Mouse (Mus musculus): ENCODE measurements at regions not wholly inside any gene's neighbourhood (a gene's known extent, or its start where the extent isn't known, plus 50 kb on each side); places are given as distances from the start of the nearest gene placed in this dataset.
A peak's percentile ranks its signal among the peaks of the same experiment; 100 is the strongest.

GRCm38 (mm10) chr13:31681571-31681970 lies 56.0 kb downstream of the Foxf2 start:
- DNase-seq (ENCODE audit: low spot score in 2 of 2): no peak

DNA sequence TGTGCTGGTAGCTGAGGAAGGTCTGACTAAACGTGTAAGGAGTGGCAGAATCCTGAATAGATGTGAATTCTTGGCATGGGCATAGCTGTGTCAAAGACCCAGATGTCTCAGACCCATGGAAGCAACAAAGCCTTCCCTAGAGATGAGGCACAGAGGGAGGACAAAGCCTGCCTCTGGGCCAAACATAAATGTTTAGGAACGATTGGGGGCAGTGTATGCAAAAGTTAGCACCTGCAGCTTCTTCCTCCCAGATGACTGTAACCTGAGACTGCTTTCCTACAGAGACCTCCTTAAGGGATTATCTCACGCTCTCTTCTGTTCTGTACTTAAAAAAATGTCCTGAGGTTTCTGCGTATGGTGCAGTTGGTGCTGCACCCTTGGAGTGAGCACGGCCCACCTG lies 57.7 kb downstream of the Foxf2 start:
- no peak for DNase-seq (ENCODE audit: low spot score in 2 of 2)

DNA sequence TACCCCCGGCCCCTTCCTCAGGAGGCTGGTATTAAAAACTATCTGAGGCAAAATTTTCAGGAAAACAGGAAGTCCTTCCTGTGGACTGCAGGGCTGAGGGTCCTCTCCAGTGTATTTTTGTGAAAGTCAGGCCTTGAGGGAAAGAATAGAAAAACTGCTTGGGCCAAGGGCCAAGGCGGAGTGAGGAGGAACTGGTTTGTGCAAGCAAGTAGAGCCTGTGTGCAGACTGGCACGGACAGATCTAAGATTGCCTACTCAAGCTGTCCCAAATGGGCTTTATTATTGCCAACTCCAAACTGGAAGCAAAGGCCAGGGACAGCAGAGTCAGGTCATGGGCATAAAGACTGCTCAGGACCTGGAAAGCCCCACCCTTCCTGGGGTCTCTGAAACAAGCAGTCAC lies 62.9 kb downstream of the Foxf2 start:
- DNase-seq (ENCODE audit: low spot score in 2 of 2): no peak

DNA sequence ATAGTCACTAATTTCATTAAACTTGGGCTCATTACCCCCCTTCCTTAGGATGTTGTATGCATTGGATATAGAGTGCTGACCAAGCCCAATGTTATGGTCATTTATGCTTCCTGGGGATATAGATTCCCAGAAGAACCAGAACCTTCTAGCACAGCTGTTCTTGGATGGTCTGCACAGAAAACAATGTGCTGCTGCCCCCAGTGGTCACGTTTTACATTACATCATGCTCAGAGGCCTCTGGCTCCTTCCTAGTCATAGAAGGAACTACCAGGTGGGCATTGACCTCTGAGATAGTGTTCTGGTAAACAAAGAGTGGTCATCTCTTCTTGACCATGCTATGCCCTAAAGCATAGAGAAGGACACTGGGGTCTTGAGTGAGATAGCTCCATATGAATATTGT lies 63.7 kb downstream of the Foxf2 start:
- peak; percentile 11 to 43 for DNase-seq (ENCODE audit: low spot score in 2 of 2)

GRCm38 (mm10) chr13:31695725-31696124 lies 70.1 kb downstream of the Foxf2 start:
- DNase-seq (ENCODE audit: low spot score in 2 of 2): no peak

- no peak for DNase-seq (ENCODE audit: low spot score in 2 of 2)
Measured at GRCm38 (mm10) chr13:31704199-31704598, 78.6 kb downstream of the Foxf2 start.

- no peak for DNase-seq (ENCODE audit: low spot score in 2 of 2)
Measured at GRCm38 (mm10) chr13:31705406-31705805, 79.8 kb downstream of the Foxf2 start.

DNA sequence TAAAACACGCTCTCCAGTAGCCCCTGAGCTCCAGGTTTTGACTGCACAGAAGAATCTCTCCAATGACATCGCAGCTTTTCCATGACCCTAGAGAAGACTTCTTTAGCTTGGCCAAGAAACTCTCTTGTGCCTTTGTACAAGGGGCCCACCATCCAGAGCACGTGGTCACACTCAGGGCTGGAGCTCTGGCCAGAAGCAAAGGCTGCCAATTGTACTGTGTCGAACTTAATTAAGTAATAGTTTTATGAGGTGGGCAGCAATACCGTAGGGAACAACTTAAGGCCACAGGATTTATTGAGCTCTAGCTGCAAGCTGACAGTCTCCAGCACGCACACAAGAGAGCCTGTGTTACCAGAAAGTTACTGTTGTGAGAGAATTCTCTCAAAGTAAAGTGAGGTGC lies 85.1 kb downstream of the Foxf2 start:
- no peak for DNase-seq (ENCODE audit: low spot score in 2 of 2)

- no peak for DNase-seq (ENCODE audit: low spot score in 2 of 2)
Measured at GRCm38 (mm10) chr13:31715683-31716082, 90.1 kb downstream of the Foxf2 start.

DNA sequence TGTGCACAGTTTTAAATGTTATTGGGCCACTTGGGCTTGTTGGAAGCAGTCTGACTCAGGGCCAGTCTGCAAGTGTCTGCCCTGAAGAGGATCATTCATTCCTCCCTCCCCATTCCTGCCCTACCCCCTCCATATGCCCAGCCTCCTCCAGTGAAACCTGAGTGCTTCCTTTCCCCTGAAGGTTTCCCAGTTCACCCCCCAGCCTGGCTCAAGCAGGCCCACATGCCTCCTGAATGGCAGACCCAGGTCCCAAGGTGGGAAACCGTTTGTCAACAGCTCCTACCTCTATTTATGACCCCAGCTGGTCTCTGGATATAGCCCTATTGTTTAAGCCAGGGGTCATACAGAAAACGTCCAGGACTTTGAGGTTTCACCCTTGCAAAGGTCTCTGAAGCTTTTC lies 89.7 kb upstream of the Foxc1 start:
- DNase-seq (ENCODE audit: low spot score in 2 of 2): no peak

GRCm38 (mm10) chr13:31720731-31721130 lies 85.7 kb upstream of the Foxc1 start:
- no peak for DNase-seq (ENCODE audit: low spot score in 2 of 2)

- no peak for DNase-seq (ENCODE audit: low spot score in 2 of 2)
Measured at GRCm38 (mm10) chr13:31728862-31729261, 77.6 kb upstream of the Foxc1 start.

- no peak for DNase-seq (ENCODE audit: low spot score in 2 of 2)
Measured at GRCm38 (mm10) chr13:31746276-31746675, 60.2 kb upstream of the Foxc1 start.

Data from spleen, postnatal 10 days (tissue).